Mouse (Mus musculus) small intestine, adult 2 months (tissue): ENCODE results near the gene Arhgap42.

Source experiments
- CTCF ChIP-seq: fragments of 200-500 bp; IDR thresholded peaks from 2 replicates; pipeline ENCODE4 v1.5.1; 2012; ENCODE audit warnings: low read depth, mild to moderate bottlenecking, control low read depth, inconsistent platforms, low read length, moderate library complexity, mixed read lengths; ENCODE audit not compliant: insufficient replicate concordance, insufficient read length; ENCODE audit errors: extremely low read depth
- POLR2A ChIP-seq: fragments of 200-500 bp; IDR thresholded peaks from 2 replicates; pipeline ENCODE4 v1.6.1; 2012; ENCODE audit warnings: low read depth, mild to moderate bottlenecking, control low read depth, inconsistent platforms, low read length, moderate library complexity

DNA sequence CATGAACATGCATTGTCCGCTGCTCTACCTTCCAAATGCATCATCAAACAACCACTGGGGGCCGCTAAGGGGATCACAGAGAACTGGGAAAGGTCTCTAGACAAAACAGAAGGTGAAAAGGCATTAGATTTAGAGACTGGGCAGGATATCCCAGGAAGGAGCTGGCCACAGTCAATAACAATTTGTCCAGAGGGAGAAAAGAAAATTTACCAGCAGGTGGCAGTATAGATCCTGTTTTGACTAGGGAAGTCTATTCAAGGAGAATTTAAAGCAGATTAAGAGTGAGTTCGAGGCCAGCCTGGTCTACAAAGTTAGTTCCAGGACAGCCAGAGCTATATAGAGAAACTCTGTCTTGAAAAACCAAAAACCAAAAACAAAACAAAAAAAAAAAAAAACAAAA lies 189.7 kb downstream of the Arhgap42 start:
- no peak for TF ChIP-seq POLR2A
- TF ChIP-seq CTCF: no peak
